Mouse (Mus musculus) ES-Bruce4 (cell line): ENCODE results near the gene Zfp628. TPM values are rescaled to one million over a fixed set of nuclear protein-coding genes. Genes with fewer than 3 reads are reported as not detected.

Source experiments
- H3K27ac ChIP-seq: 2 replicates; pipeline ENCODE4 v1.5.1; 2012; ENCODE audit warnings: low read length, inconsistent platforms; ENCODE audit not compliant: insufficient read depth
- H3K27me3 ChIP-seq: 2 replicates; pipeline ENCODE4 v1.6.1; 2012; ENCODE audit warnings: mild to moderate bottlenecking, low read length, inconsistent platforms; ENCODE audit not compliant: control insufficient read depth, poor library complexity, insufficient read depth, severe bottlenecking
- H3K36me3 ChIP-seq: 2 replicates; pipeline ENCODE4 v1.6.1; 2012; ENCODE audit warnings: inconsistent platforms, mild to moderate bottlenecking, low read length, moderate library complexity; ENCODE audit not compliant: control insufficient read depth, poor library complexity, insufficient read depth, severe bottlenecking
- H3K4me1 ChIP-seq: one replicate; pipeline ENCODE4 v1.8.1; 2011; ENCODE audit warnings: low read length; ENCODE audit not compliant: control insufficient read depth, insufficient read depth
- H3K4me3 ChIP-seq: 2 replicates; pipeline ENCODE4 v1.5.1; 2011; ENCODE audit warnings: low read depth, mild to moderate bottlenecking, low read length
- H3K9ac ChIP-seq: 2 replicates; pipeline ENCODE4 v1.6.1; 2012; ENCODE audit warnings: low read depth, mild to moderate bottlenecking, inconsistent platforms; ENCODE audit not compliant: poor library complexity, severe bottlenecking
- H3K9me3 ChIP-seq: replicated peaks from 2 replicates; pipeline ENCODE4 v1.6.1; 2012; ENCODE audit warnings: mild to moderate bottlenecking, low read length, inconsistent platforms; ENCODE audit not compliant: control insufficient read depth, poor library complexity, insufficient read depth, severe bottlenecking
- CTCF ChIP-seq: IDR thresholded peaks from one replicate; pipeline ENCODE4 v1.8.1; 2011; ENCODE audit warnings: low read depth, low read length
- EP300 ChIP-seq: IDR thresholded peaks from 2 replicates; pipeline ENCODE4 v1.6.1; 2011; ENCODE audit warnings: low read depth, low read length; ENCODE audit not compliant: insufficient read depth
- POLR2A ChIP-seq: IDR thresholded peaks from one replicate; pipeline ENCODE4 v1.8.1; 2011; ENCODE audit warnings: low read length; ENCODE audit not compliant: insufficient read depth
- polyA plus RNA-seq: library from polyadenylated mRNA; stranded (reverse); fragments of >200 nt; gene quantifications from 2 replicates; pipeline ENCODE4 v1.2.4, GENCODE M21; 2011; ENCODE audit warnings: low read depth; ENCODE audit not compliant: missing spikeins, insufficient read depth, insufficient read length

Zfp628 gene
- polyA plus RNA-seq: 5.0 and 5.4 TPM in 2 replicates

GRCm38 (mm10) chr7:4915007-4915665, at the start of gene Zfp628:
Gene Zfp628, plus strand, starts transcription at chr7:4915217.
- Histone ChIP-seq H3K9ac (peak within 1 kb of the TSS; percentile 96), H3K27ac (peak within 1 kb of the TSS; percentile 47), H3K36me3 (no peaks in the 10 kb centered on the region), H3K4me1 (peaks cover 1% of the 10 kb centered on the region), H3K9me3 (no peaks in the 10 kb centered on the region), H3K27me3 (no peaks in the 10 kb centered on the region), H3K4me3 (peak within 1 kb of the TSS; percentile 92)
- TF ChIP-seq CTCF (no peak), POLR2A (peak; percentile 78)

DNA sequence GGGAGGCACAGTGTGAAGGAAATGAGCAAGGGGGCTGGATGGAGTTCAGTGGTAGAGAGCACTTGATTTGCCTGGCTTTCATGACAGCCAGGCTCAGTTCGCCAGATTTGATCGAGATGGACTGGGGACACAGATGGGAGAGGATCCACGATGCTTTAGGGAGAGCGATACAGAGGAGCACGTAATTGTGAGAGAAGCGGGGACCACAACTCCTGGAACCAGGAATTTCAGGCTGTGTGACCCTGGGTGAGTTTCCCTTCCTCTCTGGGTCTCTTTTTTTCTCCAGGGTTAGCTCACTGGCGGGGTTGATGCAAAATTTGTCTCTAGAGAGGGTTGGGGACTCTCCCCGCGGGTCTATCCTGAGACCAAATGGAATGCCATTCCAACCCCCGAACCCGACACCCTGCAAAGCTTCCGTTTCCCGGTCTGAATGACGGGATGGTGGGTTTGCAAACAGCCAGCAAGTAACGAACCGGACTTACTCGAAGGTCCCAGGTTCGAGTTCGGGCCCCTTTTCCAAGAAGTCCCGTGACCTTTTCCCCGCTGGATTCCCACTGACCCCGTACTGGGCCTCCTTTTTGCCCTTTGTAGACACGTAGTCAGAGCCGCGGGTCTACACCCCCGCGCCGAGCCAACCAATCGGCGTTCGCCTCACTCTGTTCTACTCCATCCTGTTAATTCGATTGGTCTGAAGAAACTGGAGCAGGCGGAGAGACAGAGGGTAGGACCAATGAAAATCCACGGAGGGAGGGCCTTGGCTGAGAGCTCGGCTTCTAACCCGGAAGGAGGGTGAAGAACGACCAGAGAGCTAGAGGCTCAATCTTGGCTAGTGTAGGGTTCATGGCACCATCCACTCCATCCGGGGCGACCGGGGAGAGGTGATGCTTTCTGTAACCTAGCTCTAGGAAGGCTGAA, 49.2 kb upstream of the Zfp628 start:
- Histone ChIP-seq H3K27me3 (no peaks in the 10 kb centered on the region), H3K4me3 (peak overlapping the region; percentile 92), H3K9ac (peak overlapping the region; percentile 65), H3K27ac (peak overlapping the region; percentile 5; the same call in 1 of the 2 replicates), H3K9me3 (no peaks in the 10 kb centered on the region), H3K36me3 (no peaks in the 10 kb centered on the region), H3K4me1 (no peaks in the 10 kb centered on the region)
- TF ChIP-seq POLR2A: peak; percentile 80
- TF ChIP-seq EP300: no peak

DNA sequence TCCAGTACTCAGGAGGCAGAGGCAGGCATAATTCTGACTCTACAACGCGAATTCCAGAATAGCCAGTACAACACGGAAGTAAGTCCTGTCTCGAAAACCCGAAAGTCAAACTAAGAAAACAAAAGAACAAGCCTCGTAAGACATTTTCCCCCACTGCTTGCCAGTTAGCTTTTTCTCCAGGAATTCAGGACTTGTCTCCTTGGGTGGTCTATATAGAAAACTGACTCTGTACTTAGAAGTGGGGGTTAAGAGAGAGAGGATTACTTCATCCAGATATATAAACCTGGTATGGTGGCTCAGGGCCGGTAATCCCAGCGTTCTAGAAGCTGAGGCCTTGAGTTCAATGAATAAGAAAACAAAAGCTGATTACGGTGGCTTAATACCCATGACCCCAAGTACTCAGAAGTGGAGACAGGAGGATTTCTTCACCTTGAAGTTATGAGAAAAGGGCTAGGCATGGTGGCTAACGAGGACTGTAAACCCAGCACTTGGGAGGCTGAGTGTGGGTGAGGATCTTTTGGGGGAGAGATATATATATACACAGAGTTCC, 48.3 kb upstream of the Zfp628 start:
- TF ChIP-seq CTCF: no peak
- no peak for TF ChIP-seq POLR2A
- TF ChIP-seq EP300: no peak
- Histone ChIP-seq H3K27me3 (no peaks in the 10 kb centered on the region), H3K4me3 (peak overlapping the region; percentile 92), H3K9ac (peak overlapping the region; percentile 65), H3K36me3 (no peaks in the 10 kb centered on the region), H3K4me1 (no peaks in the 10 kb centered on the region), H3K9me3 (no peaks in the 10 kb centered on the region), H3K27ac (peak overlapping the region; percentile 5; the same call in 1 of the 2 replicates)

DNA sequence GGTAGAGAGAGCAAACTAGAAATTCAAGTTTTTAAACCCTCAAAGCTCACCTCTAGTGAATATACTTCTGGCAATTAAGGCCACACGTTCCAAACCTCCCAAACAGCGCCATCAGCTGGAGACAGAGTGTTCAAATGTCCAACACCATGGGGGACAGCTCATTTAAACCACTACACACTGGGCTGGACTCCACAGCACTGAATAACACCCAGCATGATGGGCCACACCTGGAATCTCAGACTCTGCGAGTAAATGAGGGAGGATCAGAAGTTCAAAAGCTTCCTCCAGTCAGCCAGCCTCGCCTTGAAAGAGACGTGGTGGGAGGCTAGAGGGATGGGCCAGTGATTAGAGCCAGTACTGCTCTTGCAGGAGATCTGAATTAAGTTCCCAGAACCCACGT, 44.9 kb upstream of the Zfp628 start, which contains the start of gene Isoc2b:
TSS of gene Isoc2b (minus strand) at position 126 of the 400 bp plus-strand sequence.
- TF ChIP-seq CTCF (no peak), POLR2A (no peak), EP300 (no peak)
- Histone ChIP-seq H3K4me3 (no peak within 1 kb of the TSS), H3K36me3 (no peaks in the 10 kb centered on the region), H3K27ac (no peak within 1 kb of the TSS), H3K27me3 (no peaks in the 10 kb centered on the region), H3K9ac (no peak within 1 kb of the TSS), H3K9me3 (no peaks in the 10 kb centered on the region), H3K4me1 (no peaks in the 10 kb centered on the region)

- Histone ChIP-seq H3K36me3 (no peaks in the 10 kb centered on the region), H3K27me3 (no peaks in the 10 kb centered on the region), H3K27ac (peak within 1 kb of the TSS; percentile 34; the same call in 1 of the 2 replicates), H3K4me3 (peak within 1 kb of the TSS; percentile 80), H3K9me3 (no peaks in the 10 kb centered on the region; the same call in 1 of the 2 replicates), H3K9ac (peak within 1 kb of the TSS; percentile 11), H3K4me1 (no peaks in the 10 kb centered on the region)
- TF ChIP-seq CTCF (no peak), EP300 (peak; percentile 63; the same call in 1 of the 2 replicates), POLR2A (peak; percentile 74)
Measured at GRCm38 (mm10) chr7:4876753-4877221, 38.2 kb upstream of the Zfp628 start, which contains the start of gene Isoc2a. Gene Isoc2a, plus strand, starts transcription at chr7:4877153.
